Mouse (Mus musculus): ENCODE results near the gene Enpep.

Gene Enpep

DNA sequence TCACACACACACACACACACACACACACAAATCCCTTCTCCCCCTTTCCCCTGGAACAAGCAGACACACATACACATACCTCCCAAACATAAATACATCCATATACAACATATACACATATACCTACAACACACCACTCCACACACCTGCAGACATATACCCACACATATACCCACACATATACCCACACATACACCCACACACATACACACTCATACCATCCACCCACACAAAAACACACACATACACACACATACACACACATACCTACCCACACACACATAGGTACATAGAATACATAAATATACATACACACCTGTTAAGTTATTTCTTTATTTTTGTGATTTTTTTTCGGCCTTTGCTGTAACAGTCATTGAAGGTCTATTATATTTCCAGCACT is 94.5 kb downstream of the Enpep start:
- DNase-seq, result no peak

DNA sequence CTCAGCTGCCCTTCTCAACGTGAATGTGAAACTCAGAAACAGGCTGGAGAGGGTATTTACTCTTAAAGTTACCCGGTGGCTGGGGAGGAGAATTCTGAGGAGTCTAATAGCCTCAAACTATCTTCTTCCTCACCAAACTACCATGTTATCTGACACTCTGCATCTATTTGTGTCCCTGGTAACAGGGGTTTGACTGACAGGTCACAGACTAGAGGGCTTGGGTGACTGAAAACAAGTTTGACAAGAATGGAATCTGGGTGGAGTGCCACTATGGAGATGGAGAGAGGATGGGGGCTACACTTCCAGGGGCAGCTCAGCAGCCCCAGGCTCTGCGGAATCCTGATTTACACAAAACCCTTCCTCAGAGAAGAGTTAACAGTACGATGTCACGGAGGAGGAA is 105.2 kb downstream of the Enpep start:
- DNase-seq, result no peak

DNA sequence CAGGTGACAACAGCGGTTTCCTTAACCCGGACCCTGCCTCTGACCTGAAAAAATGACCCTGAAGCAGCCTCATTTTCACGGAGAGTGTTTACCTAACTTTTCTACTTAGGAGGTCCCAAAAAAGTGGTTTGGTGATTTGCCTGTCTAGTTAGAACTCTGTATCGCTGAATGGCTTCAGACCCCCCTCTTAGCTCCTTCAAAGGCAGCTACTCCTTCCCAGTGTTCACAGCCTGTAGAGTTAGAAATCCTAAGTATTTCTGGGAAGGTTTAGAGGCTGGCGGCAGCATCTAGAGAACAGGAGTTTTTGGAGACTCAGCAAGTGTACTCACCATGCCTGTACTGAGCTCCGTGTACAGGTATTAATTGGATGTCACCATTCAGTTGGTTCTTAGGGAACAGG is 105.8 kb downstream of the Enpep start:
- no peak for DNase-seq

DNA sequence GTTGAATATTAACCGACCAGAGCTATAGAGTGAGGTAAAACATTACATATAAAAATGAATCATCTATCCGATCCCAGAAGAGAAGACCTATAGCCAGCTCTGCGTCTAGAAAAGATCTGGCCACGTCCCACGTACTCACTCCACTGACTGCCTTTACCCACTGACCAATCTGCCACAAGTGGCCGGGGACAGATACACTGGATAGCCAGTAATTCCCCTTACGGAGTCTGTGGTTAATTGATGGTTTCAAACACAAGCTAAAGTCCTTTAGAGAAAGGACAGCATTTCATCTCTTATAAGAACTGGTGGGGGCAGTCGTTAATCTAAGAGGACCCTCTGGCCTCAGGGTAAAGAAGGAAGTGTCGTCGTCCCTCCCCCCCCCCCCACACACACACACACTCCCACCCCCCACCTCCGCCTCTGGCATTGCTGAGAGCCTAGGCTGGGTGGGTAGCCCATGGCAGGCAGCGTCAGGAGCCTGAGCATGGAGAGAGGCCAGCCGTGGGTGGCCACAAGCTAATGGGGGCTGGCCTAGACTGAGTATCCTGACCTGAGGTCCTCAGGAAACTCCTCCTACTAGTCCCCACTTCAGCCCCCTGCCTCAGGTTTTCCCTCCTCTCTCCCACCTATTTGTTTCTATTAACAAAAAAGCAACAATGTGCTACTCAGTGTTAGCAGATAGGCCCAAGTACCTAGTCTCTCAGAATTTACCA is 106.8 kb downstream of the Enpep start:
- DNase-seq, result no peak

DNA sequence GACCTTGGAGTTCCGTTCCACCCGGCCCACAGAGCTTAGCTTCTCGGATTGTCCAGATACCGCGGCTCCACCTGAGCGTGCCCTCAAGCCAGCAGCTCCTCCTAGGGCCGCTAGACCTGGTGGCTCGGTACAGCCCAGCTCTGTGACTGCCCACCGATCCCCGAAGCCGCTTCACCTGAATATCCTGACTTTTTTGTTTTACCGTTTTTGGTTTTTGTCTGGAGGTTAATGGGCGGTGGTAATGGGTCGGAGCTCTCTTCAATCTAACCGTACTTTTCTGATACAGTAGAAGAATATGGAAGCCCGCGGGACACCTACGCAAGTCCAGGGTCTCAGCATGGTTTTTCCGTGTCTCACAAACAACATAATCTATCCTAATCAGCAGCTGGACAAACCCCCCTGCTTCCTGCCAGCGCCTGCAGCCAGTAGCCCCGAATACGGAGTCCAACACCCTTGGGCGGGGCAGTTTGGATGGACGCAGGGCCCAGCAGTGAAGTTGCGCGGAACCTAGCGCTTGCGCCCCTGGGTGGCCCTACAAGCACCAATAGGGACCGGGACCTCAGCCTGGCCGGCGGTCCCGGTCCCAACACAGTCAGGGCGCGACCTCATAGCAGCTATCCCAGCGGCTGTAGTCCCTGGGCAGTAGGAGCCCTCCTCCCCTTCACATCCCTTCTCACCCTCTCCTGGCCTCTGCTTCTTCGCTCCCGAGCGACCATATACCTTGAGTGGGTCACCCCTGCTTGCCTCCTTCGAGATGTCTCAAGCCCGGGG is 107.5 kb downstream of the Enpep start:
- DNase-seq, result no peak

DNA sequence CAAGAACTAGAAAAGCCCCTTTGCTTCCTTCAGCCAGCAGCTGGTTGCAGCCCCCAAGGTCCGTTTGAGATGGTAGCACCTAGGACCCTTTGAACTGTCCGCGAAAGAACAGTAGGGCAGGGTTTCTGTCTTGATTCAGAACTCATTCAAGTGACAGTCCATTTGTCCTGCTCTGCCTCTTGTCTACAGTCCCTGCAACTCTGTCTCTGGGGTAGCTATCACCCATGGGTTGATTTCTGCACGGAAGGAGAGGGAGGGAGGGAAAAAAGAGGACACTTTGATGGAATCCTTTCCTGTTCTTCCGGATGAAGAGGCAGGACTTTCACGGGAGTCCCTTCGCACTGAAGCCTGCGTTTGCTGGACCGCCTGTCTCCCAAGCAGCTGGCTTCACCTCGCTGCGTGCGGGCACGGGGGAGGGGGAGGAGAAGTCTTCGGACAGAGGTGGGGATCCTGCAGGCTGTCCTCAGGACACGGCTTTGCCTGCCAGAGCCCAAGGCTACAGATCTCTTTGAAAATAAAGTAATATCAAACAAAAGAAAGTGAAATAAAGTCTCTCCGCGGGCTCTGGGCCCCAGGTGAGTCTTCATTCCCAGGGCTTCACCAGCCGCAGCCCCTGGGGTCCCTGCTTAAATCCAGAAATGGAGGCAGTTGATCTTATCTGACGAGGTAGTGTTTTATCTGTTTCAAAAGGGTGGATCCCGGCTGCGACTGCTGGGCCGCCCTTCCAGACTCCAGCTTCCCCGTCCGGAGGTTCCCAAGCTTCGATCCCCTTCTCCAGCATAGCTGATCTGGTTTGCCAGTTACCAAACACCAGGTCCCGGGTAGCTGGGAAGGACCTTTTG is 108.3 kb downstream of the Enpep start:
- DNase-seq, result no peak

DNA sequence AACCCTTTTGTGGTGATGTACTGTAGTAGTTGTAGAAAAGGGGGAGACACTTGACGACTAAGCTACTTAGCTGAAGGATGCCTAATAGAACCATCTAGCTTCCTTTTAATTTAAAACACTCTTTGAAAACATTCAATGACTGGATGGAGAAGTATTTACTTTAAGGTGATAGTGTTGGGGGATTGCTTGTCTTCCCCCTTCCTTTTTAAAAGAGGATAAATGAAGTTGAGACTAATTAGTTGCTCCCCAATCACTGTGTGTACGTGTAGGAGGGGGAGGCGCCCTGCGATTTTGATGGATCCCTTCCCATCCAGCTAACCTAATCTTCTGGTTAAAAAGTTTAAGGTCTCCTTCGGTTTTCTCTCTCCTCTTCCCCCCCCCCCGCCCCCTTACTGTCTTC is 109.1 kb downstream of the Enpep start:
- no peak for DNase-seq

DNA sequence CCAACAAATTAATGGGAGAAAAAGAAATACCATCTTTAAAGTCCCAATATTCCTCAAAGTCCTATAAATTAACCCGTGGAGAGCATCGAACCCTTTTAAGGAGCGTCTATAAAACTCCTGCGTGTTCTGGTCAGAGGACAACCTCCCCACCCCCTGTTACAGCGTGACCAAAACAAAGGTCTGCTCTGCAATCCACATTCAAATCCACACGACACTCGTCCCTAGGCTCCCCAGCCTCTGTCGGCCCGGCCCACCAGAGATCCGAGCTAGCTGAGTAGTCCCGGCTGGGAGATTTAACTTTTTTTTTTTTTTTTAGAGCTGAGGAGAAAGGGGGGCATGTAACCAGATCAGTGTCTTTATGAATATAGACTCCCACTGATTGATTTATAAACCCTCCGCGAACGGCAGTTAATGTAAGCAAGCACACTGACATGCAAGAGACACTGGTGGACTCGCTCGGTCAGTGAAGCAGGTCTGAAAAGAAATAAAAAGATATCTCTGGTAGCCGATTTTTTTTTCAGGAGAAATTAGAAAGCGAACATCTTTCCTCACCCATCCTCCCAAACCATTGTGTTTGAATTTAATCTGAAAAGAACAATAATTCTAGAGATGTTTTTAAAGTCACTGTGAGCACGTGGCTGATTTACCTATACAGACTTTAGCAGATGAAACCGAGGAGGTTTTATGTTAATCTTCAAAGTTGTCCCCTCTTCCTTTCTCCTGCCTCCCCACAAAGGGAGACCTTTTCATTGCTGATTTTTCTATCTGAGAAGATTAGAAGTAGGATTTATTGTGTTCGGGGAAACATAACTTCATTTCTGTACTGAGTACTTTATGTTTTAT is 109.9 kb downstream of the Enpep start:
- no peak for DNase-seq

DNA sequence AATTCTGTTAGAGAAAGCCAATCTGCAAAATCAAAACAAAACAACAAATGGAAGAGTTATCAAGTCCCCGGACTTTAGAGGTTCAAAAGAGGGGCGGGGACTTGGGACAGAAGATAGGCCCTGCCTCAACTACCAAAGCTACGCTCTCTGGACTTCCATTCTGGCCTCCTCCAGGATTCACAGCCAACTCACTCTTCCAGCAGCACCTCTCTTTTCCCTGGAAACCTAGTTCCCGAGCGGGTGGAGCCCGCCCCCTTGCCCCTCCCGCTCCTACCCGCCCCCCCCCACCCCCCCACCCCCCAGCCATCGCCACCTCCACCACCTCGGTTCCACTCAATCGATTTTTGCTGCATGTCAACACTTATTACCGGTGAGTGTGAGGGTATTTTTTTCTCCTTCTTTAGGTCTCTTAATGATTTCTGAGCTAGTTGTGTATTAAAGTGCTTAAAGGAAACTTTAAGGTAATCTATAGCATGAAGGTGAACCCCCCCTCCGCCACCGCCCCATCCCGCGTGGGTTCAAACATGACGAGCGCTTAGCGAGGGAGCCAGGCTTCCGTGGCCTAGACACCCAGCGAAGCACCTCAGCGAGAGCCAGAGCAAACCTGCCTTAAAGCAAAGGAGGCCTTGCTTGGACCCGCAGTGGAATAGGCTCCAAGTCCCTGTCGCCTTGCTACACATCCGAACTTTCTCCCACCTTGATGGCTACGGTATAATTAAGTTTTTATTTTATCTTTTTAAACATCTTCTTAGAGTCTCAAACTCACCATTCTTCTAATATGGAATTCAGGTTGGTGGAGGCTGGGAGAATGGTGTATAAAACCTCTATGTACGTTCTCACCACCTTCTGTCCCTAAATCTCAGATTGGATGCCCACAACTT is 110.9 kb downstream of the Enpep start:
- DNase-seq, result no peak

DNA sequence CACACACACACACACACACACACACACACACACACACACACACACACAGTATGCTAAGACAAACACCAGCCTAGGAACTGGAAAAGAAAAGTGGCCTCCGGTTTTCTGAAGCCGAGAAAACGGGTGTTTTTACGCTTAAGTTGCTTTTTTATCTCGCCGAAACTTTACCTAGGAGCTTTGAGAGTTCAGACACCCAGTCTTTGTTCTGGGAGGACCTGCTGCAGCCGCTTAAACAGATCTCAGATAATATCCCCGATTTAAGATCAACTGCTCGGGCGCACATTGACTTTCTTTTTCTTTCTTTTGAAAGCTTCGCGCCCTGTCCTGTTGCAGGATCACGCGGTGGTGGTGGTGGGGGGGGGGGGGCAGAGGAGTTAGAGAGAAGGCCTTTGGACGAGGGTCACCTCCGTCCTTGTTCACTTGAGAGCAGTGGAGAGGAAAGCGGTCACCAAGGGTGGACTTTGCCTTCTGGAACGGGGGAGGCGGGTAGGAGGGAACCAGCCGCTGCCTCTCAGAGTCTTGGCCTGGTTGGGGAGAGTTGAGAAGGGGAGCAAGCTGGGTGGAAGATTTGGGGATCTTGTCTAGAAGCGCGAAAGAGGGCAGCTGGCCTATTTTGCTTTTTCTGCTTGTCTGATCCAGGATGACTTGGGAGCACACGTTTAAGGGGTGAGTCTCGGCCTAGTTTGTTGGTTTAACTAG is 111.7 kb downstream of the Enpep start:
- no peak for DNase-seq

DNA sequence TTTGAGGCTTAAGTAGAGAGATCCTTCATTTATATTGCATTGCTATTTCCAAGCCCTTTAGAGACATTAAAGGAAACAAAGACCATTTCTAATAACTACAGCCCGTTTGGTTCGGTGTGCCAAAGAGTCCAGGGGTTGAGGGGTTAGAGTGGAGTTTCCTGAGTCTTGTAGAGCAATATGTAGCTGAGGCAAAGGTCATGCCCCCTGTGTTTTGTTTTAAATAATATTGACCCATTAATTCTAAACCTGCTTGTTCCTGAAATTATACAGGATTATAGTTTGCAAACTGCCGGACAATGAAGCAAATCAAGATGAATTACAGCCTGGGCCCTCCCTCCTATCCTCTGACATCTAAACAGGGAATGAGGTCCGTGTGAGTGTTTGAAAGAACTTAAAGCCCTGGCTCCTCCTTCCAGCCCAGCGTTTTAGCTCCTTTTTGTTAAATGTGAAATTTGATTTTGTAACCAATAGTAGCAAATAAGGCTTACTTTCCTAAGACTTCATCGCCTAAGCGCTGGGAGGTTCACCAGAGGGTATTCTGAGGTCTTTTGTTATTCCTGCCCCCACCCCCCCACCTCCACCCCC is 112.3 kb downstream of the Enpep start:
- DNase-seq, result no peak
